Mouse (Mus musculus): ENCODE data around the gene Caskin1. TPM values are rescaled to one million over a fixed set of nuclear protein-coding genes. Genes with fewer than 3 reads are reported as not detected.

Caskin1 gene
- polyA plus RNA-seq (2012; rRNA removed): 18.1 and 23.1 TPM in 2 replicates
- 3.1 and 4.3 TPM in 2 replicates for polyA plus RNA-seq (2014; fragmentation: Nextera tagmentation; extraction: Ambion mirVana)

DNA sequence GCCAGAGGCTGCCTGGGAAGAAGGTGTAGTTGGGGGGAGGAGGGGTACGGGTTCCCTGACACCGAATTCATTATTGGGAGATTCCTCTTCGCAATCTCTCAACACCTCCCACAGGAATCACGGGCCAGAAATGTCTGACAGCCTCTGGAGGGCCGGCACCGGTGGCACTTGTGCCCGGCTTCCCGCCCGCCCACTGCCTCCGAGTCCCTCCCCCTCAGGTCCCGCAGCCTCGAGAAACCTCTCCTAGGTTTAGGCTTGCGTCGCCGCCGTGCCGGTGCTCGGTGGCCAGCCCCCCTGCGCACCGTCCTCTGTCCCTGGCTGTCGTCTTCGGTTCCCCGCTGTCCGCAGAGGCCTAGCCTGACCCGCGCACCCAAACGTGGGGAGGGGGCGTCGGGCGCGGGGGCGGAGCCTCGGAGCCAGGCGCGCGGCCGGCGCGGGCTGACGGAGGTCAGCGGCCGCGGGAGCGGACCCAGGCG lies at the start of gene Caskin1:
Caskin1 (plus strand) TSS at position 416 of the 476 bp plus-strand sequence.
- no peak within 1 kb of the TSS for H3K27ac ChIP-seq (replicated peaks; ENCODE audit: low read depth, low read length)
- DNase-seq (ENCODE audit: low spot score) (no peak), ATAC-seq (ENCODE audit: low FRiP score, low read depth) (peak; percentile 3)

GRCm38 (mm10) chr17:24440377-24440776 lies 48.0 kb upstream of the Caskin1 start:
- no peaks in the 10 kb centered on the region for H3K9me3 ChIP-seq (ENCODE audit: control insufficient read depth, low read length)
- H3K27ac ChIP-seq (replicated peaks; ENCODE audit: low read depth, low read length): no peak overlapping the region
- 92% methylated on average over 8 of the region's 8 CpGs for WGBS
- ATAC-seq (ENCODE audit: low FRiP score, low read depth): no peak
- no peak overlapping the region for H3K4me2 ChIP-seq (replicated peaks; ENCODE audit: low read depth, low read length, severe bottlenecking)
- no peaks in the 10 kb centered on the region for H3K4me1 ChIP-seq (ENCODE audit: control insufficient read depth, insufficient read depth, low read length)
- H3K9ac ChIP-seq (ENCODE audit: low read depth, low read length, severe bottlenecking): no peak overlapping the region
- TF ChIP-seq POLR2A (IDR thresholded peaks at IDR 0.05; ENCODE audit: borderline replicate concordance, extremely low read depth, insufficient read depth, insufficient read length): no peak
- H3K27me3 ChIP-seq (ENCODE audit: control insufficient read depth, insufficient read depth, low read length): no peaks in the 10 kb centered on the region
- no peak for DNase-seq (ENCODE audit: low spot score)
- peaks cover 81% of the 10 kb centered on the region for H3K36me3 ChIP-seq (ENCODE audit: control insufficient read depth, insufficient read depth, low read length)
- no peak overlapping the region for H3K4me3 ChIP-seq (replicated peaks; ENCODE audit: low read length)

More for the DNA sequence above, at the start of gene Caskin1:
- H3K4me3 ChIP-seq (replicated peaks; ENCODE audit: low read length): peak within 1 kb of the TSS; percentile 71
- no peaks in the 10 kb centered on the region for H3K4me1 ChIP-seq (ENCODE audit: control insufficient read depth, insufficient read depth, low read length)
- H3K4me2 ChIP-seq (replicated peaks; ENCODE audit: low read depth, low read length, severe bottlenecking): peak within 1 kb of the TSS; percentile 97
- H3K36me3 ChIP-seq (ENCODE audit: control insufficient read depth, insufficient read depth, low read length): no peaks in the 10 kb centered on the region
- H3K9me3 ChIP-seq (ENCODE audit: control insufficient read depth, low read length): no peaks in the 10 kb centered on the region
- WGBS: 1% methylated on average over 25 of the region's 45 CpGs
- peak within 1 kb of the TSS; percentile 73 for H3K9ac ChIP-seq (ENCODE audit: low read depth, low read length, severe bottlenecking)
- H3K27me3 ChIP-seq (ENCODE audit: control insufficient read depth, insufficient read depth, low read length): no peaks in the 10 kb centered on the region
- TF ChIP-seq POLR2A (IDR thresholded peaks at IDR 0.05; ENCODE audit: borderline replicate concordance, extremely low read depth, insufficient read depth, insufficient read length): no peak

DNA sequence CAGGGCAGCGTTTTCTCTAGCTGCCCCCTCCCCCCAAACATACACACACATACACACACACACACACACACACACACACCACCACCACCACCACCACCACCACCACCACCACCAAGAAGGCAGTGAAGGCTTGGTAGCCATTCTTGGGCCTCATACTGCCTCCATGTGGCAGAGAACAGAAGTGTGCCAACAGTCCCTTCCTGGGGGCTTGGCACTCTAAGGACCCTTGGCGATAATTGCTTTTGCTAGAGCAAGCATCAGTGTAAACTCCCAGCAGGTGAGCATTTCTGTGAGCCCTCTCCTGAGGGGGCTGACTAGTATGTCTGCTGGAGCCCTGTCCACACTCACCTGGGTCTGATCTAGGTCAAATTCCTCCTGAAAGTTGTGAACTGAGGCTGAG lies 47.3 kb upstream of the Caskin1 start:
- DNase-seq (ENCODE audit: low spot score) (no peak), ATAC-seq (ENCODE audit: low FRiP score, low read depth) (no peak)
- no peaks in the 10 kb centered on the region for H3K9me3 ChIP-seq (ENCODE audit: control insufficient read depth, low read length)
- H3K9ac ChIP-seq (ENCODE audit: low read depth, low read length, severe bottlenecking): no peak overlapping the region
- no peak overlapping the region for H3K4me2 ChIP-seq (replicated peaks; ENCODE audit: low read depth, low read length, severe bottlenecking)
- no peak overlapping the region for H3K27ac ChIP-seq (replicated peaks; ENCODE audit: low read depth, low read length)
- H3K27me3 ChIP-seq (ENCODE audit: control insufficient read depth, insufficient read depth, low read length): no peaks in the 10 kb centered on the region
- no peaks in the 10 kb centered on the region for H3K4me1 ChIP-seq (ENCODE audit: control insufficient read depth, insufficient read depth, low read length)
- H3K4me3 ChIP-seq (replicated peaks; ENCODE audit: low read length): no peak overlapping the region
- 75% methylated on average over 1 of the region's 2 CpGs for WGBS
- peaks cover 83% of the 10 kb centered on the region for H3K36me3 ChIP-seq (ENCODE audit: control insufficient read depth, insufficient read depth, low read length)
- TF ChIP-seq POLR2A (IDR thresholded peaks at IDR 0.05; ENCODE audit: borderline replicate concordance, extremely low read depth, insufficient read depth, insufficient read length): no peak

GRCm38 (mm10) chr17:24442107-24442506 lies 46.3 kb upstream of the Caskin1 start:
- no peak for TF ChIP-seq POLR2A (IDR thresholded peaks at IDR 0.05; ENCODE audit: borderline replicate concordance, extremely low read depth, insufficient read depth, insufficient read length)
- Histone ChIP-seq H3K36me3 (ENCODE audit: control insufficient read depth, insufficient read depth, low read length) (peaks cover 86% of the 10 kb centered on the region), H3K9me3 (ENCODE audit: control insufficient read depth, low read length) (no peaks in the 10 kb centered on the region), H3K4me1 (ENCODE audit: control insufficient read depth, insufficient read depth, low read length) (no peaks in the 10 kb centered on the region), H3K4me3 (replicated peaks; ENCODE audit: low read length) (no peak overlapping the region), H3K9ac (ENCODE audit: low read depth, low read length, severe bottlenecking) (no peak overlapping the region), H3K27me3 (ENCODE audit: control insufficient read depth, insufficient read depth, low read length) (no peaks in the 10 kb centered on the region), H3K27ac (replicated peaks; ENCODE audit: low read depth, low read length) (no peak overlapping the region), H3K4me2 (replicated peaks; ENCODE audit: low read depth, low read length, severe bottlenecking) (no peak overlapping the region)
- 85% methylated on average over 14 of the region's 14 CpGs for WGBS
- DNase-seq (ENCODE audit: low spot score): no peak
- no peak for ATAC-seq (ENCODE audit: low FRiP score, low read depth)

DNA sequence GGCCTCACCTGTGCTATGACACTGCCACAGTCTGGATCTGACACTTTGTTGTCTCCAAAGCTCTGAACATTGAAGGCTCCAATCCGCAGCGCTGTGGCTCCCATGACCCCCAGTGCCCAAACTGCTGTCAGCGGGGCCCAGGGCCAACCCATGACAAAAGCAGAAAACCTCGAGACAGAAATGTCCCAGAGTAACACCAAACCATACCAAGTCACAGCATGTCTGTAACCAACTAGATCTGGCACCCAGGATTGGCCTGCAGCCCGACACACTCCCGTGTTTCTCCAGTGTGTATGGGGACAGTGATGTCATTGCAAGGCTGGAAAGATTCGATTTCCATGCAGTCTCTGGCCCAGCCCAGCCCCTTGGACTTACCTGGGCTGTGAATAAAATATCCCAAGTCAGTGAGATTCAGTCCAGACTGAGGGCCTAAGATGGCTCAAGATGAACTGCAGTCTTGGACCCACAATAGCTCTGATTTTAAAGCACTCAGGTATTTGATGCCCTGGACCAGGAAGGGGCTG lies 45.7 kb upstream of the Caskin1 start, which contains the start of gene Dnase1l2:
Dnase1l2 (minus strand) TSS at position 474 of the 524 bp plus-strand sequence.
- H3K9me3 ChIP-seq (ENCODE audit: control insufficient read depth, low read length): no peaks in the 10 kb centered on the region
- H3K4me3 ChIP-seq (replicated peaks; ENCODE audit: low read length): no peak within 1 kb of the TSS
- no peak for TF ChIP-seq POLR2A (IDR thresholded peaks at IDR 0.05; ENCODE audit: borderline replicate concordance, extremely low read depth, insufficient read depth, insufficient read length)
- no peak within 1 kb of the TSS for H3K4me2 ChIP-seq (replicated peaks; ENCODE audit: low read depth, low read length, severe bottlenecking)
- no peak for ATAC-seq (ENCODE audit: low FRiP score, low read depth)
- H3K27ac ChIP-seq (replicated peaks; ENCODE audit: low read depth, low read length): no peak within 1 kb of the TSS
- H3K27me3 ChIP-seq (ENCODE audit: control insufficient read depth, insufficient read depth, low read length): no peaks in the 10 kb centered on the region
- DNase-seq (ENCODE audit: low spot score): no peak
- 83% methylated on average over 7 of the region's 7 CpGs for WGBS
- no peak within 1 kb of the TSS for H3K9ac ChIP-seq (ENCODE audit: low read depth, low read length, severe bottlenecking)
- peaks cover 86% of the 10 kb centered on the region for H3K36me3 ChIP-seq (ENCODE audit: control insufficient read depth, insufficient read depth, low read length)
- H3K4me1 ChIP-seq (ENCODE audit: control insufficient read depth, insufficient read depth, low read length): no peaks in the 10 kb centered on the region
